Mouse (Mus musculus) inflammation-experienced regulatory T-cells, adult 16 weeks (primary cell): ENCODE data around the gene Pcmtd2. TPM values are rescaled to one million over a fixed set of nuclear protein-coding genes. Genes with fewer than 3 reads are reported as not detected.

Source experiments
- polyA plus RNA-seq: library from polyadenylated mRNA; unstranded; fragments of 100-300 nt; shearing (Covaris generic); gene quantifications from one replicate; pipeline ENCODE4 v1.2.1, GENCODE M21; 2017

The Pcmtd2 gene
- 102 TPM for polyA plus RNA-seq

DNA sequence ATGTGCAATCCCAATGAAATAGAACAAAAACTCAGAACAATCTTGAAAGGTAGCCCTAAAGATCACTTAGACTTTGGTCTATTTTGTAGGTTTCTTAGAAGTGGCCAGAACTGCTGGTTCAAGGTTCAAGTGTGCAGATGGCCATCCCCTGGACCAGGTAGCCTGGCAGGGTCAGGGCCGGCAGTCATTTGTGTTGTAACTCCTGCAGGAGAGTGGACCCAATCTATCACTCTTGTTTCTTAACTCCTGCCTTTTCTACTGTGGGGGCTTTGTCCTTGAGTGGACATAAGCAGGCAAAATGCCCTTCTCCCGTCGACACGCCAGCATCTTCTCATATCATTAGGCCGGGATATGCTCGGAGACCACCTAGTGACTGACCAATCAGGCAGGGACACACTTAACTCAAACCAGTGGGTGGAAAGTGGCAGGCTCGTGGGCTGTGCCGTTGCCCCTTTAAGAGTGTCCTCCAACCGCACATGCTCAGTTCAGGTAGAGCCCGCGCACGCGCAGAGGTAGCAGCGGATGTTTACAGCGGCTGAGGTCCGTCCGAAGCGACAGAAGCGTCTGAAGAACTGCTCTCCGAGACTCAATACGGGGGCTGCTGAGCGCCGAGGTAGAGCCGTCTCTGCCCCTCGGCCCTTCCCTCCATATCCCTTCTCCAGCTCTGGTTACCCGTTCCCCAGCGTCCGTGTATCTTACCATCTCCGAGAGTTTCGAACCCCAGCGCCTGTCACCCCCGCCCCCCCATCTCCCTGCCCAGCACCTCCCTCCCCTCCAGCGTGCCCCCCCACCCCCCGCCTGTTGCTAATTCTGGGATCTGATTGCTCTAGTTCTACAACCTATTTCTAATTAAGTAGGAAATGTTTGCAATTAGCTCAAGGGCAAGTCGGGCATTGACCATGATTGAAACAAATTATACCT lies at the start of gene Pcmtd2:
Gene Pcmtd2 (plus strand): TSS at position 483 of the 921 bp plus-strand sequence.

DNA sequence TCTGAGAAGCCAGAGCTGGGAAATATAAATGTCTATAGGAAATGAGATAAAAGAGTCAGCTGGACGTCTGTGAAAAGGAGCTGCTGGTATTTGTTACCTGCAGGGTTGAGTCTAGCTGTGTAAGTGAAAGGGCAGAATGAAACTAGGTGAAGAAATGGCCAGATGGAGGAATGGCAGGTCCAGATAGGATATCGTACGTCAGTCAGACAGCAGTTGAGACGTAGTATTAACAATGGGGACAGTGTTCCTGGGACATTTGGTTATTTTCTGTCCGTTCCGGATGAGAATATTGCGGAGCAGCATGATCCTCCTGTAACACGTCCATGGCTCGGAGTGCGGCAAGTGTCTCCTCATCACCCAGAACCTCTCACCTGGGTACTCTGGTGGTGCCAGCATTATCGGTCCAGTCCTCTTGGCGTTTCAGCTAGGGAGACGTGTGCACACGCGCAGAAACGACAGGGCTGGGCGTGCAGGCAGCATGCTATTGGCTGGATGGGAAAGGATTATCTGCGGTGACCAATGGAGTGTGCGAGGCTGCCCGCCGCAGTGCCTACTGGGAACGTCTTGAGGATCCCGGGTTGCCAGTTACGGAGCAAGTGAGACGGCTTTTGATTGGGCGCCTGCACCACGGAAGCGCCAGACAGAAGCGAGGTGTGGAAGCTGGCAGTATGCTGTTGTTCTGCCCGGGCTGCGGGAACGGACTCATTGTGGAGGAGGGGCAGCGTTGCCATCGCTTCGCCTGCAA lies 26.3 kb downstream of the Pcmtd2 start, which contains the start of gene Polr3k:
Gene Polr3k (plus strand): TSS at position 547 of the 745 bp plus-strand sequence.

Other genes with a start within 250 kb of the Pcmtd2 start
- gene Prpf6, start 246.0 kb upstream of the Pcmtd2 start, polyA plus RNA-seq, result 120 TPM
- gene Zfp512b, start 245.1 kb upstream of the Pcmtd2 start, polyA plus RNA-seq, result 17.0 TPM
- gene Samd10, start 238.6 kb upstream of the Pcmtd2 start, polyA plus RNA-seq, result 11.0 TPM
- not detected for gene Gm29797, start 180.8 kb upstream of the Pcmtd2 start, polyA plus RNA-seq
- gene Sox18, start 166.2 kb upstream of the Pcmtd2 start, polyA plus RNA-seq, result not detected
- 26.7 TPM for gene Tcea2, start 157.5 kb upstream of the Pcmtd2 start, polyA plus RNA-seq
- gene Rgs19, start 143.9 kb upstream of the Pcmtd2 start, polyA plus RNA-seq, result 241 TPM
- gene Lkaaear1, start 139.4 kb upstream of the Pcmtd2 start, polyA plus RNA-seq, result not detected
- gene Oprl1, start 122.8 kb upstream of the Pcmtd2 start, polyA plus RNA-seq, result 0.16 TPM
- not detected for gene Myt1, start 74.5 kb upstream of the Pcmtd2 start, polyA plus RNA-seq
- 39.6 TPM for gene Polr3k, start 26.5 kb downstream of the Pcmtd2 start, polyA plus RNA-seq
- 0.13 TPM for gene Gm14496, start 153.3 kb downstream of the Pcmtd2 start, polyA plus RNA-seq